Mouse (Mus musculus) G1E (cell line): ENCODE measurements around the gene Rmdn2. TPM values are rescaled to one million over a fixed set of nuclear protein-coding genes. Genes with fewer than 3 reads are reported as not detected.

Experiments used
- ATAC-seq: 2 replicates; pipeline ENCODE4 v1.8.0; 2016; ENCODE audit warnings: mild to moderate bottlenecking; ENCODE audit not compliant: insufficient number of reproducible peaks, poor library complexity, low FRiP score, severe bottlenecking; ENCODE audit errors: extremely low read depth
- DNase-seq: peaks from one replicate; pipeline ENCODE4 v3.0.0; 2012; ENCODE audit warnings: low spot score
- H3K27me3 ChIP-seq: 2 replicates; pipeline ENCODE4 v1.6.1; 2012; ENCODE audit warnings: mild to moderate bottlenecking, low read length, inconsistent platforms; ENCODE audit not compliant: insufficient read depth
- H3K36me3 ChIP-seq: replicated peaks from 2 replicates; pipeline ENCODE3; 2012; ENCODE audit warnings: mild to moderate bottlenecking, inconsistent platforms
- H3K4me1 ChIP-seq: 2 replicates; pipeline ENCODE4 v1.6.1; 2012; ENCODE audit warnings: low read depth, low read length, inconsistent platforms, mixed read lengths; ENCODE audit not compliant: insufficient read depth
- H3K4me3 ChIP-seq: 2 replicates; pipeline ENCODE4 v1.5.1; 2012; ENCODE audit warnings: low read depth, mild to moderate bottlenecking, inconsistent platforms, low read length, moderate library complexity, mixed read lengths
- H3K9me3 ChIP-seq: replicated peaks from 2 replicates; pipeline ENCODE4 v1.6.1; 2012; ENCODE audit warnings: inconsistent platforms
- CTCF ChIP-seq: IDR thresholded peaks from 2 replicates; pipeline ENCODE4 v1.5.1; 2012; ENCODE audit warnings: low read depth, low read length, inconsistent platforms, mixed read lengths
- GATA1 ChIP-seq: IDR thresholded peaks from 2 replicates; pipeline ENCODE4 v1.6.1; 2012; ENCODE audit warnings: borderline replicate concordance, low read length, inconsistent platforms, mixed read lengths
- GATA2 ChIP-seq: IDR thresholded peaks from 2 replicates; pipeline ENCODE4 v1.6.1; 2012; ENCODE audit warnings: low read depth, low read length, inconsistent platforms, borderline replicate concordance
- POLR2AphosphoS5 ChIP-seq: IDR thresholded peaks from 2 replicates; pipeline ENCODE4 v1.6.1; 2012; ENCODE audit warnings: low read depth, low read length, inconsistent platforms; ENCODE audit not compliant: insufficient replicate concordance
- TAL1 ChIP-seq: conservative IDR thresholded peaks from 2 replicates; pipeline ENCODE4 v1.6.1; 2012; ENCODE audit warnings: low read depth, low read length, inconsistent platforms, mixed read lengths
- polyA plus RNA-seq: library from polyadenylated mRNA; stranded (reverse); fragments of >175 nt; gene quantifications from 2 replicates; pipeline ENCODE4 v1.2.3, GENCODE M21; 2012
- total RNA-seq, 2 experiments: library from RNA; stranded (forward) in 1 of 2; stranded (reverse) in 1 of 2; fragments of 200-1000 nt in 1 of 2; fragments of >200 nt in 1 of 2; fragmentation: Nextera tagmentation in 1 of 2; gene quantifications; 2 replicates each; pipeline ENCODE4 v1.2.3; 2014 to 2017

The Rmdn2 gene
- total and polyA plus RNA-seq, 3 experiments = 1.1 to 4.7 (median 4.0) TPM

GRCm38 (mm10) chr17:79726613-79727012, 115.0 kb downstream of the Rmdn2 start:
- Histone ChIP-seq H3K27me3 (peaks cover 4% of the 10 kb centered on the region), H3K4me3 (no peak overlapping the region), H3K4me1 (no peaks in the 10 kb centered on the region), H3K9me3 (no peaks in the 10 kb centered on the region), H3K36me3 (no peaks in the 10 kb centered on the region)
- no peak for DNase-seq
- TF ChIP-seq CTCF (no peak), GATA2 (no peak), TAL1 (no peak), GATA1 (no peak), POLR2AphosphoS5 (no peak)
- no peak for ATAC-seq

- no peak for TF ChIP-seq GATA1
- no peak for TF ChIP-seq TAL1
- TF ChIP-seq CTCF = no peak
- no peak for TF ChIP-seq POLR2AphosphoS5
- TF ChIP-seq GATA2 = no peak
- Histone ChIP-seq H3K36me3 (no peaks in the 10 kb centered on the region), H3K27me3 (peaks cover 3% of the 10 kb centered on the region; the same call in 1 of the 2 replicates), H3K4me3 (no peak overlapping the region), H3K9me3 (no peaks in the 10 kb centered on the region), H3K4me1 (no peaks in the 10 kb centered on the region)
- no peak for DNase-seq
- no peak for ATAC-seq
Measured at GRCm38 (mm10) chr17:79728053-79728584, 116.5 kb downstream of the Rmdn2 start.

GRCm38 (mm10) chr17:79728585-79729503, 117.2 kb downstream of the Rmdn2 start:
- H3K4me3 ChIP-seq = no peak overlapping the region
- ATAC-seq = no peak

GRCm38 (mm10) chr17:79730988-79731387, 119.3 kb downstream of the Rmdn2 start:
- H3K4me1 ChIP-seq = no peaks in the 10 kb centered on the region
- no peak for DNase-seq
- H3K4me3 ChIP-seq = no peak overlapping the region
- no peaks in the 10 kb centered on the region for H3K9me3 ChIP-seq
- ATAC-seq = no peak
- H3K36me3 ChIP-seq = no peaks in the 10 kb centered on the region
- TF ChIP-seq GATA2 (no peak), TAL1 (no peak), POLR2AphosphoS5 (no peak), CTCF (no peak), GATA1 (no peak)
- 0 out of 2 replicates have a peak, but pooled peaks cover 3% of the 10 kb centered on the region for H3K27me3 ChIP-seq

More at GRCm38 (mm10) chr17:79728585-79729503, 117.2 kb downstream of the Rmdn2 start:
- Histone ChIP-seq H3K27me3 (peaks cover 3% of the 10 kb centered on the region; the same call in 1 of the 2 replicates), H3K36me3 (no peaks in the 10 kb centered on the region), H3K4me1 (no peaks in the 10 kb centered on the region), H3K9me3 (no peaks in the 10 kb centered on the region)
- TF ChIP-seq CTCF (no peak), GATA2 (no peak), GATA1 (no peak), POLR2AphosphoS5 (no peak), TAL1 (no peak)
- no peak for DNase-seq

- Histone ChIP-seq H3K27me3 (0 out of 2 replicates have a peak, but pooled peaks cover 2% of the 10 kb centered on the region), H3K9me3 (no peaks in the 10 kb centered on the region), H3K4me1 (no peaks in the 10 kb centered on the region), H3K36me3 (no peaks in the 10 kb centered on the region), H3K4me3 (no peak overlapping the region)
- no peak for ATAC-seq
- no peak for DNase-seq
- no peak for TF ChIP-seq GATA2
- no peak for TF ChIP-seq POLR2AphosphoS5
- TF ChIP-seq GATA1 = no peak
- TF ChIP-seq TAL1 = no peak
- TF ChIP-seq CTCF = no peak
Measured at GRCm38 (mm10) chr17:79733039-79733438, 121.4 kb downstream of the Rmdn2 start.

GRCm38 (mm10) chr17:79737598-79737997, 125.9 kb downstream of the Rmdn2 start:
- Histone ChIP-seq H3K4me1 (no peaks in the 10 kb centered on the region), H3K36me3 (no peaks in the 10 kb centered on the region), H3K4me3 (no peak overlapping the region), H3K9me3 (no peaks in the 10 kb centered on the region), H3K27me3 (no peaks in the 10 kb centered on the region)
- TF ChIP-seq CTCF = no peak
- no peak for TF ChIP-seq GATA2
- no peak for TF ChIP-seq GATA1
- no peak for TF ChIP-seq TAL1
- TF ChIP-seq POLR2AphosphoS5 = no peak
- DNase-seq (no peak), ATAC-seq (no peak)
